Mouse (Mus musculus): Measurements from ENCODE around the gene Rpl23. TPM values are rescaled to one million over a fixed set of nuclear protein-coding genes. Genes with fewer than 3 reads are reported as not detected.

Rpl23 gene
- polyA plus RNA-seq, 1 experiment from 2014 or later = 298 TPM

DNA sequence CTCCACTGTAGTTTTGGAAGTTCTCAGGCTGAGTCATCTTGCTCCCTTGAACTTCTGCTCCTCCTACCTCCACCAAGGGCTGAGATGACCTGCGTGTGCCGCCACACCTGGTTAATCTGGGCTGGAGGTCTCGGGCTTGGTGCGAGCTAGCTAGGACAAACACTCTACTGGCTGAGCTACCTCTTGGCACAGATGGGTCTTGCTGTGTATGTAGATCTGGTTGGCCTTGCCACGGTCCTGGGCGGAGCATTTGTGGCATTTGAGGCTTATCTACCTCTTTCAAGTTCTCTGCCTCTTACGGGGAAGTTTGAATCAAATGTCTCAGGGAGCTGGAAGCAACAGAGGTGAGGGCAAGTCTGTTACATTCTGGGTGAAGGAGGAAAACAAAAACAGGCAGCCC lies 28.1 kb upstream of the Rpl23 start:
- H3K4me2 ChIP-seq (ENCODE audit: low read length) = no peak overlapping the region
- no peak for ATAC-seq
- H3K4me1 ChIP-seq (replicated peaks; ENCODE audit: control insufficient read depth, insufficient read depth, low read length) = peaks cover 76% of the 10 kb centered on the region
- no peak overlapping the region for H3K9ac ChIP-seq (replicated peaks; ENCODE audit: low read depth, low read length)
- H3K27ac ChIP-seq (ENCODE audit: low read length) = no peak overlapping the region
- H3K27me3 ChIP-seq (replicated peaks; ENCODE audit: control insufficient read depth, insufficient read depth, low read length) = no peaks in the 10 kb centered on the region
- 80% methylated on average over 7 of the region's 7 CpGs for WGBS
- H3K36me3 ChIP-seq (ENCODE audit: control insufficient read depth, insufficient read depth) = peaks cover 3% of the 10 kb centered on the region; the same call in 1 of the 2 replicates
- H3K9me3 ChIP-seq (ENCODE audit: control insufficient read depth, low read length) = no peaks in the 10 kb centered on the region
- H3K4me3 ChIP-seq (replicated peaks; ENCODE audit: low read length) = no peak overlapping the region

DNA sequence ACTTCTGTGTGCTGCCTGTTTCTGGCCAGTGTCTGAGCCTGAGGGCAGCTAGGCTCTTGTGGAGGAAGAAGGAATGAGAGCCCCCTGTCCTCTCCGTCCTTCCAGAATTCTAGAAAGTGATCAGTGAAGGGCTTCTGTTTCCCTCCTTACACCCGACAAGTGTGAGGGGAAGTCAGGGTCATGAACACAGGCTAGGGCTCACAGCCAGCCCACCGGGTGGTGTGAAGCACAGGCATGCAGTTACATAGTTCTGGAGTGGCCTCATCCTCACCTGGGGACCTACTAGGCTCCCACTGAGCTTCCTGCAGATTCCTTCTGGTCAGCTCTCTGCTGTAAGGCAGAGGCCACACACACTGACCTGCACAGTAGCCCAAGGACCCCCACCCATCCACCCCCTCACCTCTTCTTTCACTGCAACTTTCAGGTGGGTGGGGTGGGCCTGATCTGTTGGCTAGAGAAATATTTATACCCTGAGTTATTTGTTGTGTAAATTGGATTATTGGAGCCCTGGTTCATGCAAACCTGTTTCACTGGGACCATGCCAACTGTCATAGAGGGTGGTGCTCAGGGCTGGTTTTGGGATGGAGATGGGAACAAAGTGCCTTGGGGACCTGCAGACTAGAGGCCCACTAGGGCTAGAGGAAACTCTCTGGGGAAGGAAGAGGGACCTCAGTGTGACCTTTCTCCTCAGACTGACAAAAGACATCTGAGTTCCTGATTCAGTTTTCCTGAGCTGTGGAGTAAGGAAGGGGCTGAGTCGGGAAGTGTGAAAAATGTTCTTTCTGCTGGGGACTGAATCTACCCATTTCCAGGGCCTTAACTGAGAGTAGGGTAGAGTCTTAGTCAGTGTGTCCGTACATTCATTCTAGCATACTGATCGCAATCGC lies 27.2 kb upstream of the Rpl23 start:
- Histone ChIP-seq H3K27me3 (replicated peaks; ENCODE audit: control insufficient read depth, insufficient read depth, low read length) (no peaks in the 10 kb centered on the region), H3K27ac (ENCODE audit: low read length) (no peak overlapping the region), H3K4me1 (replicated peaks; ENCODE audit: control insufficient read depth, insufficient read depth, low read length) (peaks cover 85% of the 10 kb centered on the region), H3K9ac (replicated peaks; ENCODE audit: low read depth, low read length) (no peak overlapping the region), H3K36me3 (ENCODE audit: control insufficient read depth, insufficient read depth) (peaks cover 3% of the 10 kb centered on the region; the same call in 1 of the 2 replicates), H3K4me3 (replicated peaks; ENCODE audit: low read length) (no peak overlapping the region), H3K4me2 (ENCODE audit: low read length) (no peak overlapping the region), H3K9me3 (ENCODE audit: control insufficient read depth, low read length) (no peaks in the 10 kb centered on the region)
- 67% methylated on average over 7 of the region's 7 CpGs for WGBS
- ATAC-seq = no peak

- Histone ChIP-seq H3K4me2 (ENCODE audit: low read length) (no peak overlapping the region), H3K36me3 (ENCODE audit: control insufficient read depth, insufficient read depth) (peaks cover 3% of the 10 kb centered on the region; the same call in 1 of the 2 replicates), H3K4me1 (replicated peaks; ENCODE audit: control insufficient read depth, insufficient read depth, low read length) (peaks cover 88% of the 10 kb centered on the region), H3K9me3 (ENCODE audit: control insufficient read depth, low read length) (no peaks in the 10 kb centered on the region), H3K27me3 (replicated peaks; ENCODE audit: control insufficient read depth, insufficient read depth, low read length) (no peaks in the 10 kb centered on the region), H3K9ac (replicated peaks; ENCODE audit: low read depth, low read length) (no peak overlapping the region), H3K4me3 (replicated peaks; ENCODE audit: low read length) (no peak overlapping the region), H3K27ac (ENCODE audit: low read length) (no peak overlapping the region)
- no peak for ATAC-seq
- WGBS = 44% methylated on average over 5 of the region's 5 CpGs
These were observed 26.5 kb upstream of the Rpl23 start for GRCm38 (mm10) chr11:97808621-97809234.

DNA sequence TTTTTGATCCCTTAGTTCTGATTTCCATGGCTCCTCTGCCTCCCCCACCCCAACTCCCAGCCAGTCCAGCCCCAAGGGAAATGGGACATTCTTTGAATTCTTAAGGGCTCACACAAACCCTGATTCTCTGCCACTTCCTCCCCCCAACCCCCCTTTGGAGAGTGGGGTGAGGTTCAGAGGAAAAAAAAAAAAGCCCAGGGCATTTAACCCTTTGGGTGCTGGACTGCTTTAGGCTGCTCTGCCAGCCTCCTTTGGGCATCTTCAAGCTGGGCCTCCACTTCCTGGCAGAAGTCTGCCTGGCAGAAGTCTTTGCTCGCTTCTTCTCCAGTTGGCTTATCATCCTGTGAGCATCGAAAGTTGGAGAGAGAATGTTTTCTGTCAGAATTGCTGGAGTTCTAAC lies 25.9 kb upstream of the Rpl23 start:
- H3K4me2 ChIP-seq (ENCODE audit: low read length) = no peak overlapping the region
- H3K27ac ChIP-seq (ENCODE audit: low read length) = no peak overlapping the region

GRCm38 (mm10) chr11:97807626-97808025 lies 25.4 kb upstream of the Rpl23 start:
- Histone ChIP-seq H3K36me3 (ENCODE audit: control insufficient read depth, insufficient read depth) (peaks cover 3% of the 10 kb centered on the region; the same call in 1 of the 2 replicates), H3K27ac (ENCODE audit: low read length) (no peak overlapping the region), H3K27me3 (replicated peaks; ENCODE audit: control insufficient read depth, insufficient read depth, low read length) (no peaks in the 10 kb centered on the region), H3K4me3 (replicated peaks; ENCODE audit: low read length) (no peak overlapping the region), H3K4me2 (ENCODE audit: low read length) (no peak overlapping the region), H3K9me3 (ENCODE audit: control insufficient read depth, low read length) (no peaks in the 10 kb centered on the region), H3K9ac (replicated peaks; ENCODE audit: low read depth, low read length) (no peak overlapping the region), H3K4me1 (replicated peaks; ENCODE audit: control insufficient read depth, insufficient read depth, low read length) (peaks cover 80% of the 10 kb centered on the region)
- 37% methylated on average over 6 of the region's 6 CpGs for WGBS
- ATAC-seq = no peak

More for the DNA sequence above, 25.9 kb upstream of the Rpl23 start:
- Histone ChIP-seq H3K36me3 (ENCODE audit: control insufficient read depth, insufficient read depth) (peaks cover 3% of the 10 kb centered on the region; the same call in 1 of the 2 replicates), H3K4me3 (replicated peaks; ENCODE audit: low read length) (no peak overlapping the region), H3K4me1 (replicated peaks; ENCODE audit: control insufficient read depth, insufficient read depth, low read length) (peaks cover 83% of the 10 kb centered on the region), H3K9ac (replicated peaks; ENCODE audit: low read depth, low read length) (no peak overlapping the region), H3K27me3 (replicated peaks; ENCODE audit: control insufficient read depth, insufficient read depth, low read length) (no peaks in the 10 kb centered on the region), H3K9me3 (ENCODE audit: control insufficient read depth, low read length) (no peaks in the 10 kb centered on the region)
- WGBS = 33% methylated on average over 2 of the region's 2 CpGs
- ATAC-seq = no peak

- Histone ChIP-seq H3K27me3 (replicated peaks; ENCODE audit: control insufficient read depth, insufficient read depth, low read length) (no peaks in the 10 kb centered on the region), H3K36me3 (ENCODE audit: control insufficient read depth, insufficient read depth) (peaks cover 3% of the 10 kb centered on the region; the same call in 1 of the 2 replicates), H3K4me3 (replicated peaks; ENCODE audit: low read length) (no peak overlapping the region), H3K27ac (ENCODE audit: low read length) (no peak overlapping the region; the same call in 1 of the 2 replicates), H3K4me2 (ENCODE audit: low read length) (no peak overlapping the region), H3K4me1 (replicated peaks; ENCODE audit: control insufficient read depth, insufficient read depth, low read length) (peaks cover 80% of the 10 kb centered on the region), H3K9me3 (ENCODE audit: control insufficient read depth, low read length) (no peaks in the 10 kb centered on the region), H3K9ac (replicated peaks; ENCODE audit: low read depth, low read length) (peak overlapping the region; percentile 34; the same call in 1 of the 2 replicates)
- 72% methylated on average over 7 of the region's 7 CpGs for WGBS
- ATAC-seq = no peak
These were observed 24.4 kb upstream of the Rpl23 start for GRCm38 (mm10) chr11:97806613-97806964.

GRCm38 (mm10) chr11:97805662-97806612 lies 23.7 kb upstream of the Rpl23 start:
- no peaks in the 10 kb centered on the region for H3K9me3 ChIP-seq (ENCODE audit: control insufficient read depth, low read length)
- H3K4me1 ChIP-seq (replicated peaks; ENCODE audit: control insufficient read depth, insufficient read depth, low read length) = peaks cover 80% of the 10 kb centered on the region
- H3K4me2 ChIP-seq (ENCODE audit: low read length) = peak overlapping the region; percentile 40; the same call in 1 of the 2 replicates
- peak overlapping the region; percentile 78 for H3K27ac ChIP-seq (ENCODE audit: low read length)
- H3K4me3 ChIP-seq (replicated peaks; ENCODE audit: low read length) = no peak overlapping the region
- 31% methylated on average over 15 of the region's 15 CpGs for whole genome bisulfite sequencing
- peak overlapping the region; percentile 34 for H3K9ac ChIP-seq (replicated peaks; ENCODE audit: low read depth, low read length)
- H3K36me3 ChIP-seq (ENCODE audit: control insufficient read depth, insufficient read depth) = peaks cover 3% of the 10 kb centered on the region; the same call in 1 of the 2 replicates
- 0 out of 2 replicates have a peak, but pooled peaks have one; percentile 29 for ATAC-seq
- no peaks in the 10 kb centered on the region for H3K27me3 ChIP-seq (replicated peaks; ENCODE audit: control insufficient read depth, insufficient read depth, low read length)

- H3K4me3 ChIP-seq (replicated peaks; ENCODE audit: low read length) = 0 out of 2 replicates have a peak overlapping the region, but pooled peaks have one; percentile 13
- H3K27ac ChIP-seq (ENCODE audit: low read length) = peak overlapping the region; percentile 78
- 10% methylated on average over 9 of the region's 9 CpGs for WGBS
- peak overlapping the region; percentile 40 for H3K4me2 ChIP-seq (ENCODE audit: low read length)
- peak overlapping the region; percentile 26 for H3K9ac ChIP-seq (replicated peaks; ENCODE audit: low read depth, low read length)
- peaks cover 3% of the 10 kb centered on the region; the same call in 1 of the 2 replicates for H3K36me3 ChIP-seq (ENCODE audit: control insufficient read depth, insufficient read depth)
- no peaks in the 10 kb centered on the region for H3K9me3 ChIP-seq (ENCODE audit: control insufficient read depth, low read length)
- peaks cover 76% of the 10 kb centered on the region for H3K4me1 ChIP-seq (replicated peaks; ENCODE audit: control insufficient read depth, insufficient read depth, low read length)
- H3K27me3 ChIP-seq (replicated peaks; ENCODE audit: control insufficient read depth, insufficient read depth, low read length) = no peaks in the 10 kb centered on the region
- peak; percentile 28 for ATAC-seq
These were observed 22.8 kb upstream of the Rpl23 start for GRCm38 (mm10) chr11:97804841-97805661.
